Mouse (Mus musculus): ENCODE measurements around the gene Gps2.

Gps2 gene

GRCm38 (mm10) chr11:69913554-69914371 is at the start of gene Gps2:
Gps2 (plus strand) TSS chr11:69913888.
- peak; percentile 91 for ATAC-seq (ENCODE audit: low TSS enrichment)

DNA sequence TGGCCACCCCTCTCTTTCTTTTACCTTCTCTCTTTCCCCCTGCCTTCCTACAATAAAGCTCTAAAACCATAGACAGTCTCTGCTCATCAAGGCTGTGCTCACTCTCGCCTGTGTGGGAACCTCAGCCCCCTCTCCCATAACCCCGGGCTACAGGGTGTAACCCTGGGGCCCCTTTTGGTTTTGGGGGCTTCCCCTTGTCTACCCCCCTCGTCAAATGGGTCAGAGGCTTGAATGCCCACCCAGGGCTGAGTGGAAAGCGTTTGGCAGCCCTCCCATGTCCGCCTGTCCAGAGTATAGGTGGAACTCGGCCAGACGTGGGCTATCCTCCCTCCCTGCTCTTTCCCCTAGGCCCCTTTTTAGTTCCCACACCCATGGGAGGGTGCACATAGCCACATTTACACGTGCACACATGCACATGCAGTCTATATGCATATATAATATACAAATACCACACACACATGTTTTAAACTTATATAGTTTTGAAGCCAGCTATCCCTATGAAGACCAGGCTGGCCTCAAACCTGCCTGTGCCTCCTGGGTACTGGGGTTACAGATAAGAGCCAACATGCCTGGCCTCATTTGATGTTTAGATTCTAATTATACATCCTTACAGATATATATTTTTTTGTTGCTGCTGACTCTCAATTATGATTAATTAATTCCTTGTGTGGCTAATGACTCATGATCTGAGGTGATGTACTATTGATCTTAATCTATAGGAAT is 49.4 kb upstream of the Gps2 start:
- ATAC-seq (ENCODE audit: low TSS enrichment): no peak

- ATAC-seq (ENCODE audit: low TSS enrichment): no peak
These were observed 48.1 kb upstream of the Gps2 start for GRCm38 (mm10) chr11:69865561-69865960.

GRCm38 (mm10) chr11:69867335-69867734 is 46.4 kb upstream of the Gps2 start:
- no peak for ATAC-seq (ENCODE audit: low TSS enrichment)

DNA sequence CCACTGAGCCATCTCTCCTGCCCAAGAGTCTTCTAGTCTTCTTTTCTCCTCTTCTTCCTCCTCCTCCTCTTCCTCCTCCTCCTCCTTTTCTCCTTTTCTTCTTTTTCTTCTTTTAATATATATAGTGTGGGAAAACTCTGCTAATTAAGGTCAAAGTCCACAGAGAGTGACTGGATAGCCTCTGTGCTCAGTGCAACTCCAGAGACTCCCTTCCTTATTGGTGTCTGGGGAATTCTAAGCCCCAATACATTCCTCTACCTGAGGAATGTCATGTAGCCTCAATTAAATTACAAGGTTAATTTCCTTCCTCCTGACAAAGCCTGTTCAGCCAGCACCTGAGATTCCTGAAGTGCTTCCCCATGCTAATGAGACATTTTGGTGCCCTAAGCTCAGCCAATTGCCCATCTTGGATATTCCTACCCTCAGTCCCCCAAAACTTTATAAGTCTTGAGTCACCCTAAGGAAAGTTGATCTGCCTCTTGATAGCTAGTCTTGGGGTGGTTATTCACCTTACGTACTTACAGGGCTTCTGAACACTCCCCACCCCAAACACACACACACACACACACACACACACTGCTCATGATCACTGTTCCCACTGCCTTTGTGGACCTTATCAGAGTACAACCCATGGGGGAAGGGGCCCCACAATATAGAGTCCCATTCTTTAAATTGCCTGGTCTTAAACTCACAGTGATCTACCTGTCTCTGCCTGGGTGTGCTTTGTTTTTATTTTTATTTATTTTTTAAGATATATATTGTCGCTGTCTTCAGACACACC is 43.2 kb upstream of the Gps2 start:
- no peak for ATAC-seq (ENCODE audit: low TSS enrichment)

GRCm38 (mm10) chr11:69871822-69872221 is 41.9 kb upstream of the Gps2 start:
- ATAC-seq (ENCODE audit: low TSS enrichment): no peak

DNA sequence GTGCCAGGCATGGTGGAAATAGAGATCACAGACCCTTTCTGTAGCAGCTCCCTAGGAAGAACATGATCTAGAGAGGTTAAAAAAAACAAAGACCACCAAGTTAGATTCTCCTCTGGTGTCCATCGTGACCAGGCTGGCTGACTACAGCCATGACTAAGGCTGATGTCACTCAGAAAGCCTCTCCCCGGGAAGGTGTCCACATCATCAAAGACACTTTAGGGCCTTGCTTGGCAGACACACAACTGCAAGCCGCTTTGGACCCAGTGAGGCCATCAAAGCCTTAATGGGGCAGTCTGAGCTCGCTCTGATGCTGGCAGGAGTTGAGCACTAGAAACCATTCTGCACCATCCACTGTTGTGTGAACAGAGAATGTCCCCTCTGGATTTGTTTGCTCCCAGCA is 41.2 kb upstream of the Gps2 start:
- no peak for ATAC-seq (ENCODE audit: low TSS enrichment)

DNA sequence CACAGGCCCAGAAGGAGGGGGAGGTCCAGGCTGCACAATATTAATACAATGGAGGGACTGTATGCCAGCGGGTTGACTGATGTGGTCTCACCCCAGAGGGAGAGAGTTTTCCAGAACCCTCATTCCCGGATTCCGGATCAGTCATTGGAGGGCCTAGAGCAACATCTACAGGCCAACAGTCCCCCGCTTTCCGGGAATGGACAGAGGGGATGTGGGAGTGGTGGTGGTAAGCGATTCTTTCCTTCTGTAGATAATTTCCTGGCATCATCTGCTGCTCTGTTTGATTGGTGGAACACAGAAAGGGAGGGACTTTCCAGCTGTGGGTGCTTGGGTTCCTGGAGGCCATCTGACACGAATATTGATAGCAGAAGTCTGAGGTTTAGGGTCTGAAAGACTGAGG is 37.5 kb upstream of the Gps2 start:
- ATAC-seq (ENCODE audit: low TSS enrichment): no peak

- ATAC-seq (ENCODE audit: low TSS enrichment): peak; percentile 66; the same call in 1 of the 2 replicates
These were observed 36.8 kb upstream of the Gps2 start for GRCm38 (mm10) chr11:69876867-69877266.

DNA sequence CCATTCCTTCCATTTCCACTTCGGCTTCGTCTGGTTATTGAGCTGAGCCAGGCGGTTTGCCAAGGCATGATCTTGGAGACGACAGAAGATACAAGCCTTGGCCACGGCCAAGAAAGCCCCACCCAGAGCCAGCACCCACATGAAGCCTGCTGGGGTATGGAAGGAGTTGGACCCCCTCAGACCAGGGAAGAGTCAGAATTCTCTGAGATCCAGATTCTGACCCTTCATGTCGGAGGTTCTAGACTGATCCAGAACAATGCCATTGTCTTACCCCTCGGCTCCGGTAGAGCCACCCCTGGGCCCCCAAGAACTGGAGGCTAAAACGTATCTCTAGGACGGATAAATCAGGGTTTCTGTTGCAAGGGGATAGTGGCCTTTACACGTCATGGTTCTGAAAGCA is 35.8 kb upstream of the Gps2 start, which contains the start of gene Tmem95:
TSS of gene Tmem95 (minus strand) at position 141 of the 400 bp plus-strand sequence.
- ATAC-seq (ENCODE audit: low TSS enrichment): no peak

DNA sequence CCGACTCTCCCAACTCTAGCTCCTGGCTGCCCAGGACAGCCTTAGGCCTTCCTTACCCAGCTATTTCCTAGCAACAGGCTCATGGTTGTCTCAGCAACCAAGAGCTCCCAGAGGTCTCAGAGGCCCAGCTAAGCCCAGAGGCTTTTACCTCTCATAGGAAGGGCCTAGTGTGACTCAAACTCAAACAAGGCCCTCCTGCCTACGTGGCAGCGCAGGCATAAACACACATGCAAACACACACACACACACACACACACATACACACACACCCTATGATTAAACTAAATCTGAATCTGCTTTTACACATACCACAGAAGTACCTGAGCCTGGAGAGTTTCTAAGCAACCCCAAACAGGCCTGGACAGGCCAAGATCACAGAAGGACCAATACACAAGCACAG is 35.3 kb upstream of the Gps2 start:
- ATAC-seq (ENCODE audit: low TSS enrichment): no peak

- ATAC-seq (ENCODE audit: low TSS enrichment): no peak
These were observed 34.7 kb upstream of the Gps2 start for GRCm38 (mm10) chr11:69878952-69879351.

DNA sequence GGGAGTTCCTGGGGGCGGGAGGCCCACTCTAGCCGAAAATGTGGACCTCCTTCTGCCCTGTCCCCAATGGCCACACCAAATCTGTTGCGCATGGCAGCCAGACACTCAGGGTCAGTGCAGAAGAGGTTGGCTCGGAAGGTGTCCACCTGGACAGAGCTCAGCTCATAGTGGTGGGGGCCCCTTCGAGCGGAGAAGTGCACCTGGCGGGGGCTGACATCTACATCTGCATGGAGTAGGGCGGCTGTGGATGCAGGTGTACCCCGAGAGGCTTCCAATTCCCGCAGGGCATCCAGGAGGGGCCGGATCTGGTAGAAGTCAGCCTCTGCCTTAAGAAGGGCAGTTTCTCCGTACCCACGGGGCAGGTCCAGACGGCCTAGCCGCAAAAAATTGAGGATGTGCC is 34.0 kb upstream of the Gps2 start:
- no peak for ATAC-seq (ENCODE audit: low TSS enrichment)

- ATAC-seq (ENCODE audit: low TSS enrichment): 0 out of 2 replicates have a peak, but pooled peaks have one; percentile 35
These were observed 33.2 kb upstream of the Gps2 start for GRCm38 (mm10) chr11:69880506-69880852.

DNA sequence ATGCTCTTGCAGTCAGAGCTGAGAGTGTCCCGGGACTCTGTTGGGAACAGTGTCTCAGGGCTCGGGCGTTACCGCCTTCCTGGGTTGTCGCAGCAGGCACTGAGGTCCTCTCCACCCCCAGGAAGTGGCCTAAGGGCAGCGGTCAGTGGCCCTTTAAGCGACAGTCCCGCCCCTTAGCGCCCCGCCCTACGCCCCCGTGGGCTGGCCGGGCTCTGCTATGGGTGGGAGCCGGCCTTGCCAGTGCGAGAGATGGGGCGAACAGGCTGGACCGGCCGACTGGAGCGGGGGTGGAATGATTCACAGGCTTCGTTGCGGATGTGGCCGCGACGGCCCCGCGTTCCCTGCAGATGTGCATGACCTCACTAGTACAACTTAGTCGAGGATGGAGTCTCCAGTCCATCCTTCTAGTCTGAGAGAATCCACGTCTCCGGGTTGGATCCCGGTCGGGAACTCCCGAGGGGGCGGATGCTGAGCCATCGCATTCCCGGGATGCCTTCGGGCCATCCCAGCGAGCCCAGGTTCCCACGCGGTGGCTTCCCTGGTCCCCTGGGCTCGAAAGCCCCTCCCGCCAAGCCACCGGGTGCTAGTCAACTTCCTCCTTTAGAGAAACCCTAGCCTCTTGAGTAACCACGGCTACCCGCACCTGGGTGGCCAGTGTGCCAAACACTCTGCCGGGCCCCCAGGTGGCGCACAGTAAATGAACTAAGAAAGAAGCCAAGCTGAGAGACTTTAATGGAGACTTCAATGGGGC is 32.7 kb upstream of the Gps2 start, which contains the start of gene Kctd11:
TSS of gene Kctd11 (minus strand) at position 554 of the 751 bp plus-strand sequence.
- peak; percentile 62; the same call in 1 of the 2 replicates for ATAC-seq (ENCODE audit: low TSS enrichment)

DNA sequence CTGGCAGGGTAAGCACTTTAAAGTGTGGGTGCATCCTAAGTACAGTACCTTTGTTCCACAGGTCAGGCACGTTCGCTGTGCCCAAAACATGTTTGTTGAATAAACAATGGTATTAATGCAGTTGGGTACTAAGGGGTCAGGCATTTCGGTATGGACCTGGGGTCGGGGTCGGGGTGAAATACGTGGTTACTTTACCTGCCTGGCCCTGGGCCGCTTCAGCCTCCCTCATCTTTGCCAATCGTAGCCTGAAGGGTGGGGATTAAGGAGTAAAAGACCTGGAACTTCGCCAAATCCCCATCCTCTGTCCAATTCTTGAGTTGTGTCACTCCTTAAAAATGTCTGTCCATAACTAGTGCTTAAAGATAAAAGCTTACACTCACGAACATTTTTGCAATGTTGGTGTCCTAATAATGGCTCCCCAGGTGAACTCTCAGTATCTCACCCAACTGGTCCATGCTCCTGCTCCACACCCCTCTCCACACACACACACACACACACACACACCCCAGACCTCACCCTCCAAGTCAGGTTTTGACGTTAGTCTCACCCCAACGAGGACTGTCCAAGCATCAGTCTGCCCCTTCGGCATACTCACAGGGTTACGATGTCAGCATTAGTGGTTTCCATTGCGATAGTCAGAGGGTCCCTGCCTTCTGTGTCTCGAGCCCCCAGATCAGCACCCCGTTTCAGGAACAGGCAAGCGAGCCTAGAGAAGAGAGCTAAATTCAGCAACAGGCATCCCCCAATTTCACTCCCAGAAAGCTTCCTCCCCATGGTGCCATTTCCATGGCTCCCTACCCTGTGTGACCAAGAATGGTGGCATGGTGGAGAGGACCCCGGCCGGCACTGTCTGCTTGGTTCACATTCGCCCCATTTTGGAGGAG is 31.7 kb upstream of the Gps2 start:
- ATAC-seq (ENCODE audit: low TSS enrichment): no peak

DNA sequence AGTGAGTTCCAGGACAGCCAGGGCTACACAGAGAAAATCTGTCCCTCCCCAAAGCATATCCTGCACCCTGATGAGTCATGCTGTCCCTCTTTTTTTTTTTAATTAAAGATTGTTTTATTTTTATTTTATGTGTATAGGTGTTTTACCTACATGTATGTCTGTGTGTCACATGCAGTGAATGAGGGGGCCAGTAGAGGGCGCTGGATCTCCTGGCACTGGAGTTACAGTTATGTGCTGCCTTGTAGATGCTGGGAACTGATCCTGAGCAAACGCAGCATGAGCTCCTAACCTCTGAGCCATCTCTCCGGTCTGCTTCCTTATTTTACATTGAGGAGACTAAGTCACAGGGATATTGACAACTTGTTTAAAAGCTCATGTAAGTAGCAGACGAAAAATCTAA is 30.6 kb upstream of the Gps2 start:
- ATAC-seq (ENCODE audit: low TSS enrichment): no peak

DNA sequence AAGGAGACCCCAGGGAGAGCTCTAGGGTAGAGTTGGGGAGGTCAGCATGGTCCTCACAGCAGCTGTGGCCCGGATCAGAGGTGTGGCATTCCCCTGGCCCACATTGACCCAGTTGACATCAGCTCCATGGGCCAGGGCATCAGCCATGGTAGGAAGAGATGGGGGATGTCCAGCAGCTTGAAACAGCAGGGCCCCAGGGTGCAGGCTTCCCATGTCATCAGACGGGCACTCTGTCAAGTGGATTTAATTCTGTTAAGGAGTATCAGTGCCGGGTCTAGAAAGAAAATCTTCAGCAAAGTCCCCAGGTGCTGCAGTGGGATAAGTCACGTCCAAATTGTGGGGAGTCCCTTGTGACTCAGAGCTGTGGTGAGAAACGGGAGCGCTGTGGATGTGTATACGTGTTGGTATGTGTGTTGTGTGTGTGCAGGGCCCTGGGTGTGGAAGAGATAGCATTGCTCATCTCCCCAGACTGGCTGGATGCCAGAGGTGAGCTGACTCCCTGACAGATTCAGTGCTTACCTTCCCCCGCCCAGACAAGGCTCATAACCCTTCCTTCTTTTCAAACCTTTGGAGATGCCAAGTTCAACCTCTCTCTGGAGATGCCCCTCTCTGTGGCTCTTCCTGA is 30.0 kb upstream of the Gps2 start:
- no peak for ATAC-seq (ENCODE audit: low TSS enrichment)

DNA sequence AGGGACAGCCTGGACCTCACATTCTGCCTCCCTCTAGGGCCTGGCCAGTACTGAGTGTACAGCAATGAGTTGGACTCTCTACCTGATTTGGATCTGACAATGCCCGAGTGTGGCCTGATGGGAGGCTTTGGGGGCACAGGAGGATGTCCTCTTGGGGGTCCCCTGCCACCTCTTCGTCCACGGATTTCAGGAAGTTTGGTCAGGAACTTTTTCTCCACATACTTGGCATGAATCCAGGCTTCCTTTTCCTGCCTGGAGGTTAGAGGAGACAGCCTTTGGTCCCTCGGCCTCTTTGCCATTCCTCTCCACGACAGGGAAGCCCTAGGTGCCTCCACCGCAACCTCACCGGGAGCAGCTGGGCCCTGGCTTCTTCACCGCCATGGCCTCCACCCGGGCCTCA is 29.4 kb upstream of the Gps2 start:
- ATAC-seq (ENCODE audit: low TSS enrichment): no peak

DNA sequence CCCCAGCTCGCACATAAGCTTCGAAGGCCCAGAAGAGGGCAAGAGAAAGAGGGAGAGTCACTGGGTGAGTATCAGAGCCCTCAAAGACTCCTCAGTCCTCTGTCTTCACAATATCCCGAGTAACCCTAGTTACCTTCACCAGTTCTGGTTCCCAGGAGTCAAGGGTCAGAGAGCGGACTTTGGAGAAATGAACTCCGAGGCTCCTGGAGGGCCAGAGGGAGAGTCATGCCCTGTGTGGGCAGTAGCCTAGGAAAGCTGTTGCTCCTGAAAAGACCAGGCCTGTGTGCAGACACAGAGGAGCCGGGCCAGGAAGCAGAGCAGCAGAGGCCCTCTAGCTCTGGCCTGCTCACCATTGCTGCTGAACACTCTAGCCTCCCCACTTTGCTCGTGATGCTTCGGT is 29.0 kb upstream of the Gps2 start:
- no peak for ATAC-seq (ENCODE audit: low TSS enrichment)
